Mouse (Mus musculus) frontal cortex, postnatal 36 days (tissue): ENCODE measurements around the gene R3hdm4.

Source experiments
- DNase-seq, 2 experiments: peaks; one replicate each; pipeline ENCODE4 v3.0.0; 2022; ENCODE audit warnings: low spot score in 2 of 2

R3hdm4 gene

GRCm38 (mm10) chr10:79942988-79943387, 22.0 kb upstream of the R3hdm4 start:
- no peak for DNase-seq

DNA sequence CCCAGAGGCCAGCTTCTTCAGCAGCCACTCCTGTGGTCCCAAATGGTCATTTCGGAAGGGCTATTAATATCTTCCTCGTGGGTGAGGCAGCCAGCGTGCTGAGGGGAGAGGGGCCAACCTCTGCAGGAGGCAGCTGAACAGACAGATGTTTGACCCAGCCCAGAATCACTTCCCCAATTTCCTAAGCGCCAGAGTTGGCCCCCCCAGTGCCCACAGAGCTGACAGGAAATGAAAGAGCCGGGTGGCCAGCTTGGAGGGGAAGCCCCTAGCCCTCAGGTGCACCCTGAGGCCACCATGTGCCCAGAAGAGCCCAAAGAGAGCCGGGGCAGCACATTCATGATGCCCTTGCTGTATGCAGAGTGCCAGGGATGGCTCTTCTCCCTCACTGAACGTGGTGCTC, 19.7 kb upstream of the R3hdm4 start:
- DNase-seq, result no peak

DNA sequence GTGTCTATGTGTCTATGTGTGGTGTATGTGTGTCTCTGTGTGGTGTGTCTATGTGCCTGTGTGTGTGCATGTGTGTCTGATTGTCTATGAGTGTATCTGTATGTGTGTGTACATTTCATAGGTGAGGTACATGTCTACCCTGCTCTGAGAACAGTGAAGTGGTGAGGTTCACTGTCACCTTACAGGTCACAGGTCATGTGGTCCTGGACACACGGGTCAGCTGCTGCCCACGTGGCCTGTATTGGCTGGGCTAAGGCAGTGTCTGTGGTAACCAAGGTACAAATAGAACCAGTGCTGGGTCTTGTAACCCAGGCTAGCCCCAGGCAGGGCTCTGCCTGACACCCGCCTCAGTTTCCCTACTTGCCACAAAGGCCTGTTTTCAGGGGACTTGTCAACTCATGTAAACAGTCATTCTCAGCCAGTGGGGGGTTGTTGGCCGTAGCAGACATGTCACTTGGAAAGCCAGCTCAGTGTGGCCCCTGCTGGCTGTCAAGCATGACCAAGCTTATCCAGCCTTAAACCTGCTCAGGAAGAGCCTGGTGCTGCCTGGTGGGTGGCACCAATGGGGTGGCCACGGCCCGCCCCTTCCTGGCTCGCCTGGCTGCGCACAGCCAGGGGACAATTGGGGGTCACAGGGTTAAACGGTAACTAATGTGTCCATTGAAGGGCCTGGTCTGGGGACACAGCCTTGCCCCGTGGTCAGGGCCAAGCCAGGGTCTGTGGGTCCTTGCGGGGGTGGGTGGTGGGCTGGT, 16.9 kb upstream of the R3hdm4 start:
- DNase-seq, result no peak

GRCm38 (mm10) chr10:79936911-79937441, 16.0 kb upstream of the R3hdm4 start:
- no peak for DNase-seq

GRCm38 (mm10) chr10:79936284-79936910, 15.4 kb upstream of the R3hdm4 start:
- DNase-seq, result no peak

DNA sequence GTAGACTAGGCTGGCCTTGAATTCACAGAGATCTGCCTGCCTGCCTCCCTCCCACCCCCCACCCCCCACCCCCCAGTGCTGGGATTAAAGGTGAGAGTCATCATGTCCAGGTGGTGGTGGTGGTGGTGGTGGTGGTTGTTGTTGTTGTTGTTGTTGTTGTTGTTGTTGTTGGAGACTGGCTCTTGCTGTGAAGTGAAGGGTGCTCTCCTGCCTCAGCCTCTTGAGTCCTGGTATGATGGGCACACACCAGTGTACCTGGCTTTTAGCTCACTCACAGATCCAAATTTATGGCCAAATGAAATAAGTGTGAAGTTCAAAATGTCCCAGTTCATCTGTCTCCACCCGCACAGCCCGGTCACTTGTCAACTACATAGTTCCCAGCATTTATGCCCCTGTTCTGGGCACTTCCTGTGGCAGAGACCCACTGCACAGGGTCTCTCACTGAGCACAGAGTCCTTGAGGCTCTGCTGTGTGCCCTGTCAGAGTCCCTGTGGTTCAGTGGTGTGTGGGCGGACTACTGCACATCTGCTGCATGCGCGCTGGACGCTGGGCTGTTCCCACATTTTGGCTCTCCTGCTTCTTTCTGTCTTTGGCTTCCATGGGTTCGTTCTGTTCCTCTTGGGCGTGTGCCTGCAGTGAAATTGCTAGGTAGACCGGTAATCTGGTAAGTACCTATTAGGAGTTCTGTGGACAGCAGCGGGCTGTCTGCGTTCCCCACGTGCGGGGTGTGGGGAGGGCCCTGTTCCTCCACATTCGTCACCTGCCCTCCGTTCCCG, 14.0 kb upstream of the R3hdm4 start:
- DNase-seq, result no peak

GRCm38 (mm10) chr10:79934272-79934721, 13.3 kb upstream of the R3hdm4 start:
- peak; percentile 61 to 70 for DNase-seq

GRCm38 (mm10) chr10:79933861-79934260, 12.9 kb upstream of the R3hdm4 start:
- no peak for DNase-seq

GRCm38 (mm10) chr10:79933145-79933679, 12.2 kb upstream of the R3hdm4 start:
- no peak for DNase-seq

DNA sequence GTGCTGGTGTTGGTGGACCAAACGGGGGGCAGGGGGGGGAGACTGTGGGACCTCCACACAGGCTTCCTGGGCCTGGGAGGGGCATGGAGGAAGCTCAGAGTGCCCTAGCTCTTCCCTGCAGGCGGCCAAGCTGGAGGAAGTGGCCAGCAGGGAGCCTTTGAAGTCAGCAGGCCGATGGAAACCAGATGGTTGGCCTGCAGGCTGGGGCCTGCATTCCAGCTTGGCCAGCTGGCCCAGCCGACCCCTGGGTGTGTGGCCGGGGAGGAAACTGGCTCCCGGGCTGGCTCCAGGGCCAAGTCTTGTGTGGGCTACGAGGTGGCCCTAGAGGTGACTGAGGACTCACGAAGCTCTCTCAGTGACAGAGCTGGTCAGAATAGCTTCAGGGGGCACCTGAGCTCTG, 11.7 kb upstream of the R3hdm4 start:
- peak in 1 of 2 experiments; percentile 45 for DNase-seq

DNA sequence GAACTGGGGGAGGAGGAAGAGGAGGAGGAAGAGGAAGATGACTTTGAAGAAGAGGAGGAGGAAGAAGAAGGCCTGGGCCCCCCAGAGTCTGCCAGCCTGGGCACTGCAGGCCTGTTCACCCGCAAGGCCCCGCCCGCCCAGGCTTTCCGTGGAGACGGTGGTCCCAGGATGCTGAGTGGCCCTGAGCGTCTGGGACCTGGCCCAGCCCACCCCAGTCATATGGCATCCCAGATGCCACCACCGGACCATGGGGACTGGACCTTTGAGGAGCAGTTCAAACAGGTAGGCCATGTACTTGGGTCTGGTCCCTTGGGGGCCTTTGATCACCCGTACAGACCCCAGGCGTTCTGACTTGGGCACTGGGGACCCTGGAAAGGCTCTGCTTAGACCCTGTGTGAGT, 10.8 kb upstream of the R3hdm4 start:
- no peak for DNase-seq

GRCm38 (mm10) chr10:79930826-79931186, 9.8 kb upstream of the R3hdm4 start:
- no peak for DNase-seq

- no peak for DNase-seq
These were observed 9.2 kb upstream of the R3hdm4 start for GRCm38 (mm10) chr10:79929967-79930825.

GRCm38 (mm10) chr10:79928907-79929701, 8.1 kb upstream of the R3hdm4 start:
- DNase-seq, result no peak

DNA sequence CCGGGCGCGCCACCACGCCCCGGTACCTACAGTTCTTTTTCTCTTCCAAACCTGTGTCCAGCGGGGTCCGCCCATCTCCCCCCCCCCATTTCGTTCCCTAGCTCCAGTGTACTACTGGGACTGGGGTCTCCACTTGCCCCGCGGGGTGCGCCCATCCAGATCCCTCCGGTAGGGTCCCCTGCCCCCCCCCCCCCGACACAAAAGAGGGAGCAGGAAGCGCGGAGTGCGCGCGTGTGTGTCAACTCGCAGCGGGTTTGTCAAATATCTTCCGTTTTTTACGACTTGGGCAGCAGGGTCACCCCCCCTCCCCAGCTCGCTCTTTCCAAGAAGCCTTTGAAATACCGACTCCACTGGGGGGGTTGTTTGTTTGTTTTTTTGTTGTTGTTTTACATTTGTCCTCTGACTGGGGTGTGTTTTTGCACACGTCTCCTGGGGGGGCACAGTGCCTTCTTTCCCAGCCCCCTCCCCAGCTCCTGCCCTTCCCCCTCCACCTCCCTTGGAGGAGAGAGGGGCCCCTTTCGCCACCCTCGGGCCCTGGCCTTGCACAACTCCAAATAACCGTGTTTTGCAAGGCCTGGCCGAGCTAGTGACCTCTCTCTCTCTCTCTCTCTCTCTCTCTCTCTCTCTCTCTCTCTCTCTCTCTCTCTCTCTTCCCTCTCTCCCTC, 7.2 kb upstream of the R3hdm4 start:
- no peak for DNase-seq

GRCm38 (mm10) chr10:79927324-79928029, 6.5 kb upstream of the R3hdm4 start:
- peak; percentile 36 to 58 for DNase-seq

- DNase-seq, result peak; percentile 87 to 89
These were observed 5.7 kb upstream of the R3hdm4 start, which contains the start of gene Arid3a for GRCm38 (mm10) chr10:79926491-79927323. Arid3a (plus strand) TSS chr10:79927043.
